Mouse (Mus musculus) heart, adult 18-20 months (tissue): Measurements from ENCODE around the gene Olfr583. TPM values are rescaled to one million over a fixed set of nuclear protein-coding genes. Genes with fewer than 3 reads are reported as not detected.

Experiments used
- DNase-seq, 2 experiments: peaks; one replicate each; pipeline ENCODE4 v3.0.0; 2021 to 2022; ENCODE audit warnings: mixed read lengths in 1 of 2
- long read RNA-seq, 2 experiments: library from polyadenylated mRNA; stranded (forward); transcript quantifications; one replicate each; pipeline ENCODE4 v2.0.0; 2021
- total RNA-seq, 2 experiments: library from RNA; stranded (reverse); gene quantifications; 2 replicates each; pipeline ENCODE4 v1.2.3; 2021

Olfr583 gene
- not detected for total RNA-seq
- long read RNA-seq, experiment 1 = 0 reads
- long read RNA-seq, experiment 2 = 0 reads

DNA sequence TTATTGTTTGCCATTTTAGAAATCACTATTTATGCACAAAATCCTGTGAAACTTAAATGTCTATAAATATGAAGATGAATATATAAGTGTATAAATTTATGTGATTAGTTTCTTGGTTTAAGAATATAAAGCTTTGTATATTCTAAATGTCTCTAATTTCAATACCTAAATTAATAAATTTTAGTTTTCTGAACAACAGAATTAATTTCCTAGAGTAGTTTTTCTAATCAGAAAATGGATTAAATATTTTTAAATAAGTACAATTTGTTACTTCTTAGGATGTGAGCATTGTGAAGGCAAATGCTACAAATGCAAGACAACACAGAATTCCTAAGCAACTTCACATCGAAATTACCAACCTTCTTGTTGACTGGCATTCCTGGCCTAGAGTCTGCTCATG, at the start of gene Olfr583:
TSS of gene Olfr583 (plus strand) at position 301 of the 400 bp plus-strand sequence.
- no peak for DNase-seq

DNA sequence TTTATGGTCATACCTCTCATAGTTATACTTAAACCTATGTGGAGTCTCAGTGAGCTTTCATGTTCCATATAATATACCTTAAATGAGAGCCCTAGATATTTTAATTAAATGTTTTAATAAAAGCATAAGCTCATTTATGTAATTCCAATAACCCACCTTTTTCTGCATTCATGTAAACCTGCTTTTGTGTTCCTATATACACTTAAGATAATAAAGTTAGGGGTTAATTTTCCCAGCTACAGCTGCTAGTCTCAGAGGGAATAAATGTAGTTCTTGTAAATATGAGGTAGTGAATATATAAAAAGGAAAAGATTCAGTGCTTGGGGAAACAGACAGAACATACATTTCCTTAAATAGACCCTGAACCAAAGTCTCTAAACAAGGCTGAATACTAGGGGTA, 13.4 kb upstream of the Olfr583 start, which contains the start of gene Olfr582:
TSS of gene Olfr582 (plus strand) at position 301 of the 400 bp plus-strand sequence.
- DNase-seq = no peak

DNA sequence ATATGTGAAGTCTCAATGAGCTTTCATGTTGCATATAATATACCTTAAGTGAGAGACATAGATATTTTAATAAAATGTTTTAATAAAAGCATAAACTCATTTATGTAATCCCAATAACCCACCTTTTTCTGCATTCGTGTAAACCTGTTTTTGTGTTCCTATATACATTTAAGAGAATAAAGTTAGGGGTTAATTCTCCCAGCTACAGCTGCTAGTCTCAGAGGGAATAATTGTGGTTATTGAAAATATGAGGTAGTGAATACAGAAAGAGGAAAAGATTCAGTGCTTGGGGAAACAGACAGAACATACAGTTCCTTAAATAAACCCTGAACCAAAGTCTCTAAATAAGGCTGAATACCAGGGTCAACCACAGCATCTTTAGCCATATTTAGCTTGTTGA, 30.5 kb downstream of the Olfr583 start, which contains the start of gene Olfr584:
TSS of gene Olfr584 (plus strand) at position 301 of the 400 bp plus-strand sequence.
- no peak for DNase-seq

DNA sequence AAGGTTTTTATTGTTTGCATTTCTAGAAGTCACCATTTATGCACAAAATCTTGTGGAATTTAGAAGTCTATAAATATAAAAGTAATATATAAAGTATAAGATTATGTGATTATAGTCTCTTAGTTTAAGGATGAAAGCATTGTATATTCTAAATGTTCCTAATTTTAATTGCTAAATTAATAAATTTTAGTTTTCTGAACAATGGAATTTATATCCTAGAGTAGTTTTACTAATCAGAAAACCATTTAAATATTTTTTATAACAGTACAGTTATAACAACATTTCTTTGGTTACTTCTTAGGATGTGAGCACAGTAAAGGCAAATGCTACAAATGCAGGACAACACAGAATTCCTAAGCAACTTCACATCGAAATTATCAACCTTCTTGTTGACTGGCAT, 46.3 kb downstream of the Olfr583 start, which contains the start of gene Olfr585:
TSS of gene Olfr585 (plus strand) at position 301 of the 400 bp plus-strand sequence.
- no peak for DNase-seq

Other genes starting within 250 kb of the Olfr583 start
- gene Olfr564, start 247.8 kb upstream of the Olfr583 start, total RNA-seq = not detected
- not detected for gene Olfr566, start 192.5 kb upstream of the Olfr583 start, total RNA-seq
- not detected for gene Olfr568, start 174.2 kb upstream of the Olfr583 start, total RNA-seq
- not detected for gene Olfr569, start 160.4 kb upstream of the Olfr583 start, total RNA-seq
- not detected for gene Olfr570, start 156.7 kb upstream of the Olfr583 start, total RNA-seq
- not detected for gene Olfr571, start 133.8 kb upstream of the Olfr583 start, total RNA-seq
- gene Olfr572, start 126.9 kb upstream of the Olfr583 start, total RNA-seq = not detected
- not detected for gene Olfr573-ps1, start 108.7 kb upstream of the Olfr583 start, total RNA-seq
- not detected for gene Olfr574, start 102.8 kb upstream of the Olfr583 start, total RNA-seq
- gene Olfr575, start 92.5 kb upstream of the Olfr583 start, total RNA-seq = not detected
- gene Olfr576, start 88.6 kb upstream of the Olfr583 start, total RNA-seq = not detected
- gene Olfr577, start 75.4 kb upstream of the Olfr583 start, total RNA-seq = not detected
- not detected for gene Olfr578, start 62.0 kb upstream of the Olfr583 start, total RNA-seq
- not detected for gene Olfr582, start 13.3 kb upstream of the Olfr583 start, total RNA-seq
- not detected for gene Olfr584, start 30.6 kb downstream of the Olfr583 start, total RNA-seq
- not detected for gene Olfr585, start 46.4 kb downstream of the Olfr583 start, total RNA-seq
- not detected for gene Olfr586, start 74.3 kb downstream of the Olfr583 start, total RNA-seq
- not detected for gene Olfr588-ps1, start 89.6 kb downstream of the Olfr583 start, total RNA-seq
- gene Olfr589, start 105.1 kb downstream of the Olfr583 start, total RNA-seq = not detected
- gene Olfr591, start 127.0 kb downstream of the Olfr583 start, total RNA-seq = not detected
- not detected for gene Olfr592, start 133.5 kb downstream of the Olfr583 start, total RNA-seq
- gene Olfr593, start 160.6 kb downstream of the Olfr583 start, total RNA-seq = not detected
- gene Olfr594, start 165.7 kb downstream of the Olfr583 start, total RNA-seq = not detected
- not detected for gene Usp17ld, start 201.2 kb downstream of the Olfr583 start, total RNA-seq